Mouse (Mus musculus): ENCODE data around the gene Camkmt.

DNA sequence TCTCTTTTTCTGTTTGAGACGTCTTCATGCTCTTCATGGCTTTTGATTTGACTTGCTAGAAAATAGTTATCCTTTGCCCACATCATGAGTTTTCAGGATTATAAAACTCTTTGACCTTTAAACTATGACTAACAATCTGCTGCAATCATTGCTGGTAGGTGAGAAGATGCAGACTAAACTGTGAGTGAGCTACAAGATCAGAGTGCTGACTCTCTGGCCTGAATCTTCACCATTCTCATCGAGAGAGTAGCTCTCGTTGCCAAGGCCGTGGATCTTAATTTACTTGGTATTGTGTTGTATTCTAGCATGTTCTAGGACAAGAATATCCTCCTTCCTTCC lies 72.9 kb downstream of the Camkmt start:
- TF ChIP-seq POLR2A (IDR thresholded peaks at IDR 0.05; ENCODE audit: control insufficient read depth, extremely low read depth, insufficient read depth, low read length, poor library complexity) (no peak), CTCF (IDR thresholded peaks at IDR 0.05; ENCODE audit: borderline replicate concordance, control insufficient read depth, extremely low read depth, insufficient read depth, low read length, poor library complexity) (no peak)

All from thymus, adult 2 months (tissue).